Mouse (Mus musculus) lung, embryonic 16.5 days (tissue): Measurements from ENCODE around the gene Lgals9. TPM values are rescaled to one million over a fixed set of nuclear protein-coding genes. Genes with fewer than 3 reads are reported as not detected.

Experiments
- ATAC-seq: fragments of 200-750 bp; cut with Nextera tagmentation; 2 replicates; pipeline ENCODE4 v1.8.0; 2017; ENCODE audit warnings: low read depth, mild to moderate bottlenecking, moderate library complexity
- H3K27ac ChIP-seq: fragments of 300-500 bp; sonication (generic); 2 replicates; pipeline ENCODE4 v1.5.1; 2014; ENCODE audit warnings: mild to moderate bottlenecking, control low read depth, low read length
- H3K27me3 ChIP-seq: fragments of 300-500 bp; sonication (generic); 2 replicates; pipeline ENCODE4 v1.6.1; 2014; ENCODE audit warnings: low read depth, low read length, mixed read lengths; ENCODE audit not compliant: control insufficient read depth, insufficient read depth
- H3K36me3 ChIP-seq: fragments of 300-500 bp; sonication (generic); 2 replicates; pipeline ENCODE4 v1.6.1; 2014; ENCODE audit warnings: low read length; ENCODE audit not compliant: control insufficient read depth, insufficient read depth
- H3K4me1 ChIP-seq: fragments of 300-500 bp; sonication (generic); replicated peaks from 2 replicates; pipeline ENCODE4 v1.6.1; 2014; ENCODE audit warnings: low read length, mixed read lengths; ENCODE audit not compliant: control insufficient read depth, insufficient read depth
- H3K4me2 ChIP-seq: fragments of 300-500 bp; sonication (generic); 2 replicates; pipeline ENCODE4 v1.6.1; 2014; ENCODE audit warnings: low read depth, low read length, control low read depth
- H3K4me3 ChIP-seq: fragments of 300-500 bp; sonication (generic); 2 replicates; pipeline ENCODE4 v1.5.1; 2014; ENCODE audit warnings: mild to moderate bottlenecking, low read length, control low read depth
- H3K9ac ChIP-seq: fragments of 300-500 bp; sonication (generic); 2 replicates; pipeline ENCODE4 v1.6.1; 2014; ENCODE audit warnings: low read length, control low read depth
- H3K9me3 ChIP-seq: fragments of 300-500 bp; sonication (generic); 2 replicates; pipeline ENCODE4 v1.6.1; 2016; ENCODE audit warnings: low read length; ENCODE audit not compliant: control insufficient read depth
- WGBS: fragments of 180-500 bp; shearing (Covaris S2); extraction: QIAGEN DNeasy Blood & Tissue Kit; methylation state at CpG from one replicate; pipeline ENCODE4 v1.1.7; 2014; 5-methylcytosine and 5-hydroxymethylcytosine counted together
- polyA plus RNA-seq: library from polyadenylated mRNA; unstranded; fragments of >200 nt; fragmentation: Nextera tagmentation; extraction: Ambion mirVana; gene quantifications from 2 replicates; pipeline ENCODE4 v1.2.1, GENCODE M21; 2015

The Lgals9 gene
- polyA plus RNA-seq, 1 experiment from 2014 or later: 50.8 TPM

- Histone ChIP-seq H3K4me2 (no peak overlapping the region), H3K36me3 (no peaks in the 10 kb centered on the region), H3K4me1 (peaks cover 5% of the 10 kb centered on the region; the same call in 1 of the 2 replicates), H3K4me3 (no peak overlapping the region), H3K27me3 (no peaks in the 10 kb centered on the region), H3K27ac (no peak overlapping the region), H3K9me3 (no peaks in the 10 kb centered on the region), H3K9ac (no peak overlapping the region)
- ATAC-seq: no peak
- 51% methylated on average over 2 of the region's 2 CpGs for WGBS
Observed at GRCm38 (mm10) chr11:78982042-78982441, 2.7 kb downstream of the Lgals9 start.

GRCm38 (mm10) chr11:78980083-78980634 is 4.6 kb downstream of the Lgals9 start:
- peaks cover 5% of the 10 kb centered on the region; the same call in 1 of the 2 replicates for H3K4me1 ChIP-seq
- no peaks in the 10 kb centered on the region for H3K36me3 ChIP-seq
- WGBS: 71% methylated on average over 4 of the region's 4 CpGs
- H3K4me3 ChIP-seq: no peak overlapping the region
- H3K4me2 ChIP-seq: no peak overlapping the region
- no peak overlapping the region for H3K27ac ChIP-seq
- ATAC-seq: no peak
- no peaks in the 10 kb centered on the region for H3K9me3 ChIP-seq
- H3K9ac ChIP-seq: no peak overlapping the region
- no peaks in the 10 kb centered on the region for H3K27me3 ChIP-seq

- no peaks in the 10 kb centered on the region for H3K4me1 ChIP-seq
- H3K36me3 ChIP-seq: no peaks in the 10 kb centered on the region
- H3K9ac ChIP-seq: no peak overlapping the region
- ATAC-seq: no peak
- no peak overlapping the region for H3K4me3 ChIP-seq
- H3K27me3 ChIP-seq: no peaks in the 10 kb centered on the region
- WGBS: 78% methylated on average over 12 of the region's 12 CpGs
- H3K4me2 ChIP-seq: no peak overlapping the region
- H3K9me3 ChIP-seq: no peaks in the 10 kb centered on the region
- H3K27ac ChIP-seq: no peak overlapping the region
Observed at GRCm38 (mm10) chr11:78978176-78979019, 6.3 kb downstream of the Lgals9 start.

GRCm38 (mm10) chr11:78976731-78977510 is 7.8 kb downstream of the Lgals9 start:
- no peak for ATAC-seq
- Histone ChIP-seq H3K9me3 (no peaks in the 10 kb centered on the region), H3K27me3 (no peaks in the 10 kb centered on the region), H3K36me3 (no peaks in the 10 kb centered on the region), H3K4me2 (no peak overlapping the region), H3K9ac (no peak overlapping the region), H3K4me1 (peaks cover 4% of the 10 kb centered on the region; the same call in 1 of the 2 replicates), H3K4me3 (no peak overlapping the region), H3K27ac (no peak overlapping the region)
- 78% methylated on average over 8 of the region's 8 CpGs for WGBS

GRCm38 (mm10) chr11:78973381-78974150 is 11.2 kb downstream of the Lgals9 start:
- peak overlapping the region; percentile 40; the same call in 1 of the 2 replicates for H3K27ac ChIP-seq
- no peak overlapping the region for H3K9ac ChIP-seq
- no peaks in the 10 kb centered on the region for H3K36me3 ChIP-seq
- peak; percentile 87 for ATAC-seq
- no peaks in the 10 kb centered on the region for H3K27me3 ChIP-seq
- H3K9me3 ChIP-seq: no peaks in the 10 kb centered on the region
- H3K4me1 ChIP-seq: peaks cover 4% of the 10 kb centered on the region; the same call in 1 of the 2 replicates
- H3K4me3 ChIP-seq: no peak overlapping the region
- H3K4me2 ChIP-seq: peak overlapping the region; percentile 31
- WGBS: 62% methylated on average over 17 of the region's 17 CpGs

- no peak overlapping the region for H3K4me3 ChIP-seq
- WGBS: 49% methylated on average over 8 of the region's 8 CpGs
- peaks cover 4% of the 10 kb centered on the region; the same call in 1 of the 2 replicates for H3K4me1 ChIP-seq
- no peak overlapping the region for H3K9ac ChIP-seq
- peak overlapping the region; percentile 31 for H3K4me2 ChIP-seq
- no peaks in the 10 kb centered on the region for H3K36me3 ChIP-seq
- 0 out of 2 replicates have a peak overlapping the region, but pooled peaks have one; percentile 40 for H3K27ac ChIP-seq
- no peaks in the 10 kb centered on the region for H3K27me3 ChIP-seq
- no peak for ATAC-seq
- no peaks in the 10 kb centered on the region for H3K9me3 ChIP-seq
Observed at GRCm38 (mm10) chr11:78972811-78973351, 11.9 kb downstream of the Lgals9 start.

GRCm38 (mm10) chr11:78972328-78972727 is 12.4 kb downstream of the Lgals9 start:
- H3K9ac ChIP-seq: no peak overlapping the region
- no peaks in the 10 kb centered on the region for H3K36me3 ChIP-seq
- no peak overlapping the region for H3K27ac ChIP-seq
- ATAC-seq: no peak
- WGBS: 54% methylated on average over 6 of the region's 6 CpGs
- H3K9me3 ChIP-seq: no peaks in the 10 kb centered on the region
- H3K27me3 ChIP-seq: no peaks in the 10 kb centered on the region
- H3K4me1 ChIP-seq: peaks cover 4% of the 10 kb centered on the region; the same call in 1 of the 2 replicates
- H3K4me3 ChIP-seq: no peak overlapping the region
- H3K4me2 ChIP-seq: no peak overlapping the region

GRCm38 (mm10) chr11:78971746-78972145 is 13.0 kb downstream of the Lgals9 start:
- H3K9ac ChIP-seq: no peak overlapping the region
- H3K27me3 ChIP-seq: no peaks in the 10 kb centered on the region
- WGBS: 79% methylated on average over 3 of the region's 3 CpGs
- H3K9me3 ChIP-seq: no peaks in the 10 kb centered on the region
- no peaks in the 10 kb centered on the region for H3K36me3 ChIP-seq
- no peak overlapping the region for H3K4me3 ChIP-seq
- peaks cover 4% of the 10 kb centered on the region; the same call in 1 of the 2 replicates for H3K4me1 ChIP-seq
- H3K4me2 ChIP-seq: no peak overlapping the region
- H3K27ac ChIP-seq: no peak overlapping the region
- no peak for ATAC-seq
